Mouse (Mus musculus): ENCODE data around the gene Anxa5.

- TF ChIP-seq PAX5 (IDR thresholded peaks at IDR 0.05; ENCODE audit: low read length), result no peak
- no peak for TF ChIP-seq CTCF (conservative IDR thresholded peaks at IDR 0.05 in 1 of 2, IDR thresholded peaks at IDR 0.05 in 1 of 2; ENCODE audit: low read depth in 2 of 2, low read length in 2 of 2)
- no peak for TF ChIP-seq BHLHE40 (IDR thresholded peaks at IDR 0.05; ENCODE audit: low read depth, low read length)
- no peak for TF ChIP-seq ZNF384 (IDR thresholded peaks at IDR 0.05; ENCODE audit: low read depth, low read length)
Measured at GRCm38 (mm10) chr3:36406340-36406739, 69.4 kb downstream of the Anxa5 start.
